22 mouse cellular contexts compared by ENCODE assay signal in genomic region chr11:60976234-60976633, GRCm38 (mm10). TPM values are rescaled to one million over a fixed set of nuclear protein-coding genes. Genes with fewer than 3 reads are reported as not detected.
DNase-seq lines count a peak whose midpoint lies in the region; ATAC-seq and TF ChIP-seq lines count a peak whose summit lies in the region.
"Had no signal": no experiment of that assay in that cellular context is flagged by ENCODE, and none has a peak within 500 bp of the region (broad histone marks: within the 10 kb centered on the region; RNA-seq: fewer than 3 reads in every experiment).

No protein-coding gene starts in this region.

- H3K27me3 ChIP-seq in kidney, adult 2 months (replicated peaks; ENCODE audit: control insufficient read depth, insufficient read depth, low read length), result no peaks in the 10 kb centered on the region
- no peaks in the 10 kb centered on the region for H3K27me3 ChIP-seq in kidney, embryonic 15.5 days
- no peaks in the 10 kb centered on the region for H3K27me3 ChIP-seq in ES-Bruce4 (ENCODE audit: control insufficient read depth, insufficient read depth, low read length, poor library complexity, severe bottlenecking)
- H3K27me3 ChIP-seq in forebrain, embryonic 14.5 days (replicated peaks; ENCODE audit: control insufficient read depth, insufficient read depth, low read length), result no peaks in the 10 kb centered on the region
- H3K27me3 ChIP-seq: liver, embryonic 13.5 days; neural tube, embryonic 15.5 days had no signal

- H3K27ac ChIP-seq in kidney, adult 2 months (ENCODE audit: insufficient read depth, low read depth, low read length), result no peak overlapping the region
- H3K27ac ChIP-seq in kidney, embryonic 15.5 days, result no peak overlapping the region
- H3K27ac ChIP-seq in ES-Bruce4 (ENCODE audit: insufficient read depth, low read length), result no peak overlapping the region
- no peak overlapping the region for H3K27ac ChIP-seq in forebrain, embryonic 14.5 days (ENCODE audit: low read depth, low read length)
- H3K27ac ChIP-seq: heart, embryonic 10.5 days; hindbrain, embryonic 14.5 days; limb, embryonic 12.5 days; liver, embryonic 13.5 days; midbrain, embryonic 12.5 days; neural tube, embryonic 15.5 days had no signal

- H3K36me3 ChIP-seq in kidney, adult 2 months (ENCODE audit: control insufficient read depth, insufficient read depth, low read length), result no peaks in the 10 kb centered on the region
- H3K36me3 ChIP-seq in kidney, embryonic 15.5 days, result no peaks in the 10 kb centered on the region
- H3K36me3 ChIP-seq in ES-Bruce4 (ENCODE audit: control insufficient read depth, insufficient read depth, low read length, poor library complexity, severe bottlenecking), result no peaks in the 10 kb centered on the region
- no peaks in the 10 kb centered on the region for H3K36me3 ChIP-seq in forebrain, embryonic 14.5 days (ENCODE audit: control insufficient read depth, insufficient read depth, low read length)
- H3K36me3 ChIP-seq: G1E; heart, embryonic 10.5 days; limb, embryonic 12.5 days; liver, embryonic 13.5 days; midbrain, embryonic 12.5 days; neural tube, embryonic 15.5 days had no signal

- 0 out of 2 replicates have a peak, but pooled peaks have one; percentile 4 for TF ChIP-seq CTCF in kidney, adult 2 months (conservative IDR thresholded peaks at IDR 0.05; ENCODE audit: insufficient read depth, insufficient read length, low read depth, low read length)
- peak; percentile 32 for TF ChIP-seq CTCF in ES-Bruce4 (IDR thresholded peaks at IDR 0.05; ENCODE audit: low read depth, low read length)

- ATAC-seq in kidney, embryonic 15.5 days (replicated peaks; ENCODE audit: low FRiP score), result no peak
- no peak for ATAC-seq in forebrain, embryonic 14.5 days
- ATAC-seq: forebrain, postnatal 0 days had no signal

- no peak overlapping the region for H3K4me2 ChIP-seq in kidney, embryonic 15.5 days
- no peak overlapping the region for H3K4me2 ChIP-seq in forebrain, embryonic 14.5 days (ENCODE audit: low read length)
- H3K4me2 ChIP-seq: hindbrain, embryonic 14.5 days; limb, embryonic 12.5 days; liver, embryonic 13.5 days; midbrain, embryonic 12.5 days; neural tube, embryonic 15.5 days had no signal

- DNase-seq in kidney, adult 2 months, result peak; percentile 25
- peak; percentile 9 for DNase-seq in thymus, postnatal 14 days
- DNase-seq in thymus, postnatal 25 days, result no peak
- DNase-seq in ZHBTc4 (ENCODE audit: low read depth, low spot score), result peak; percentile 63
- DNase-seq in forebrain, embryonic 14.5 days (ENCODE audit: low spot score), result no peak
- no peak for DNase-seq in T-cell, adult 2 months (ENCODE audit: low spot score)
- DNase-seq: adrenal gland, adult 8-10 months; cerebellum, adult 2 months; forebrain, postnatal 0 days; gastrocnemius, postnatal 10 days; layer of hippocampus, adult 9-11 months; liver, embryonic 13.5 days had no signal

- TF ChIP-seq POLR2A in kidney, adult 2 months (IDR thresholded peaks at IDR 0.05; ENCODE audit: low read depth, low read length), result no peak
- TF ChIP-seq POLR2A in ES-Bruce4 (IDR thresholded peaks at IDR 0.05; ENCODE audit: insufficient read depth, low read length), result no peak

- peaks cover 4% of the 10 kb centered on the region; the same call in 1 of the 2 replicates for H3K4me1 ChIP-seq in kidney, adult 2 months (ENCODE audit: control insufficient read depth, insufficient read depth, low read length)
- H3K4me1 ChIP-seq in kidney, embryonic 15.5 days, result 0 out of 2 replicates have a peak, but pooled peaks cover 4% of the 10 kb centered on the region
- H3K4me1 ChIP-seq in ES-Bruce4 (ENCODE audit: control insufficient read depth, insufficient read depth, low read length), result peaks cover 7% of the 10 kb centered on the region
- no peaks in the 10 kb centered on the region for H3K4me1 ChIP-seq in forebrain, embryonic 14.5 days (ENCODE audit: control insufficient read depth, insufficient read depth, low read length)
- H3K4me1 ChIP-seq: limb, embryonic 12.5 days; midbrain, embryonic 12.5 days; neural tube, embryonic 15.5 days had no signal

- no peak overlapping the region for H3K9ac ChIP-seq in kidney, embryonic 15.5 days
- H3K9ac ChIP-seq in ES-Bruce4 (ENCODE audit: low read depth, poor library complexity, severe bottlenecking), result no peak overlapping the region
- H3K9ac ChIP-seq in forebrain, embryonic 14.5 days (ENCODE audit: low read length), result no peak overlapping the region
- H3K9ac ChIP-seq: forebrain, postnatal 0 days; hindbrain, embryonic 14.5 days; limb, embryonic 12.5 days; liver, embryonic 13.5 days; midbrain, embryonic 12.5 days; neural tube, embryonic 15.5 days had no signal

- no peak for TF ChIP-seq EP300 in ES-Bruce4 (IDR thresholded peaks at IDR 0.05; ENCODE audit: insufficient read depth, low read depth, low read length)

- H3K4me3 ChIP-seq in kidney, adult 2 months (ENCODE audit: insufficient read depth, low read depth, low read length), result no peak overlapping the region
- H3K4me3 ChIP-seq in kidney, embryonic 15.5 days (replicated peaks), result no peak overlapping the region
- no peak overlapping the region for H3K4me3 ChIP-seq in ES-Bruce4 (ENCODE audit: low read depth, low read length)
- no peak overlapping the region for H3K4me3 ChIP-seq in forebrain, embryonic 14.5 days (ENCODE audit: low read depth, low read length)
- H3K4me3 ChIP-seq: erythroblast, embryonic 14.5 days; heart, embryonic 10.5 days; limb, embryonic 12.5 days; liver, embryonic 13.5 days; megakaryocyte, embryonic 14.5 days; midbrain, embryonic 12.5 days; neural tube, embryonic 15.5 days had no signal

- no peaks in the 10 kb centered on the region for H3K9me3 ChIP-seq in kidney, embryonic 15.5 days (replicated peaks)
- H3K9me3 ChIP-seq in ES-Bruce4 (replicated peaks; ENCODE audit: control insufficient read depth, insufficient read depth, low read length, poor library complexity, severe bottlenecking), result no peaks in the 10 kb centered on the region
- no peaks in the 10 kb centered on the region for H3K9me3 ChIP-seq in forebrain, embryonic 14.5 days (replicated peaks; ENCODE audit: control insufficient read depth, low read length)
- H3K9me3 ChIP-seq: G1E; heart, embryonic 10.5 days; limb, embryonic 12.5 days; liver, embryonic 13.5 days; megakaryocyte, embryonic 14.5 days; midbrain, embryonic 12.5 days; neural tube, embryonic 15.5 days had no signal

- 89% methylated on average over 2 of the region's 2 CpGs for WGBS in kidney, adult 2 months
- 76% methylated on average over 2 of the region's 2 CpGs for whole genome bisulfite sequencing in kidney, embryonic 15.5 days
- 74% methylated on average over 2 of the region's 2 CpGs for WGBS in forebrain, embryonic 14.5 days

RNA-seq across cellular contexts. Expression of gene Map2k3, which starts 44.4 kb away (rescaled TPM):
- 33.0 and 44.8 TPM in 2 replicates for polyA plus RNA-seq in kidney, adult 2 months (2012; rRNA removed)
- polyA plus RNA-seq in kidney, embryonic 15.5 days (2015; fragmentation: Nextera tagmentation; extraction: Ambion mirVana), result 117 and 127 TPM in 2 replicates
- 22.5 and 26.1 TPM in 2 replicates for polyA plus RNA-seq in ES-Bruce4 (2011; ENCODE audit: insufficient read depth, insufficient read length, low read depth, missing spikeins)
- 23.6 and 23.7 TPM in 2 replicates for polyA plus RNA-seq in forebrain, embryonic 14.5 days (2014; fragmentation: Nextera tagmentation; extraction: Ambion mirVana)

RNA-seq across cellular contexts. Expression of gene Kcnj12, which starts 46.1 kb away (rescaled TPM):
- polyA plus RNA-seq in kidney, adult 2 months (2012; rRNA removed), result 4.6 and 5.7 TPM in 2 replicates
- polyA plus RNA-seq in kidney, embryonic 15.5 days (2015; fragmentation: Nextera tagmentation; extraction: Ambion mirVana), result 0.45 and 0.77 TPM in 2 replicates
- 1.1 and 1.5 TPM in 2 replicates for polyA plus RNA-seq in ES-Bruce4 (2011; ENCODE audit: insufficient read depth, insufficient read length, low read depth, missing spikeins)
- 1.0 and 1.4 TPM in 2 replicates for polyA plus RNA-seq in forebrain, embryonic 14.5 days (2014; fragmentation: Nextera tagmentation; extraction: Ambion mirVana)
- polyA plus RNA-seq: G1E had no signal

Comparison
In these comparisons a context has a peak if more than half of its experiments do, and no peak if none do; other contexts are left out.
1. DNase-seq: peak in kidney, adult 2 months (single experiment), thymus, postnatal 14 days (single experiment) and ZHBTc4 (single experiment); none in thymus, postnatal 25 days (single experiment), forebrain, embryonic 14.5 days (single experiment) and T-cell, adult 2 months (single experiment).